Mouse (Mus musculus) retina, adult 2 months (tissue): ENCODE data around the gene Ndufs1.
A peak's percentile ranks its signal among the peaks of the same experiment; 100 is the strongest.
"Not testable (repeated sequence)": the region's sequence is repeated elsewhere in the genome, so short reads cannot be mapped to it uniquely, and the experiment has no call there.

Experiments used
- DNase-seq: peaks from one replicate; pipeline ENCODE4 v3.0.0-alpha.2; 2012; ENCODE audit warnings: low read depth, low spot score

The Ndufs1 gene

GRCm38 (mm10) chr1:63182636-63183270 lies 6.1 kb upstream of the Ndufs1 start:
- no peak for DNase-seq

GRCm38 (mm10) chr1:63182212-63182611 lies 5.6 kb upstream of the Ndufs1 start:
- DNase-seq = no peak

GRCm38 (mm10) chr1:63181480-63181879 lies 4.8 kb upstream of the Ndufs1 start:
- DNase-seq = no peak

- DNase-seq = peak; percentile 83
Observed at GRCm38 (mm10) chr1:63181019-63181418, 4.4 kb upstream of the Ndufs1 start.

GRCm38 (mm10) chr1:63180575-63180974 lies 3.9 kb upstream of the Ndufs1 start:
- not testable (repeated sequence) for DNase-seq

GRCm38 (mm10) chr1:63180122-63180521 lies 3.5 kb upstream of the Ndufs1 start:
- DNase-seq = no peak

GRCm38 (mm10) chr1:63178308-63178707 lies 1.7 kb upstream of the Ndufs1 start:
- DNase-seq = no peak

GRCm38 (mm10) chr1:63176259-63176603 lies 402 bp downstream of the Ndufs1 start:
- DNase-seq = no peak

- DNase-seq = no peak
Observed at GRCm38 (mm10) chr1:63175853-63176252, 780 bp downstream of the Ndufs1 start.

- DNase-seq = no peak
Observed at GRCm38 (mm10) chr1:63168638-63169037, 8.0 kb downstream of the Ndufs1 start.

- DNase-seq = no peak
Observed at GRCm38 (mm10) chr1:63140231-63140630, 36.4 kb downstream of the Ndufs1 start.

GRCm38 (mm10) chr1:63138586-63138985 lies 38.0 kb downstream of the Ndufs1 start:
- not testable (repeated sequence) for DNase-seq

- no peak for DNase-seq
Observed at GRCm38 (mm10) chr1:63137971-63138370, 38.7 kb downstream of the Ndufs1 start.

- DNase-seq = no peak
Observed at GRCm38 (mm10) chr1:63134530-63134929, 42.1 kb downstream of the Ndufs1 start.

- no peak for DNase-seq
Observed at GRCm38 (mm10) chr1:63131766-63132165, 44.9 kb downstream of the Ndufs1 start.

GRCm38 (mm10) chr1:63130883-63131282 lies 45.8 kb downstream of the Ndufs1 start:
- no peak for DNase-seq

- DNase-seq = no peak
Observed at GRCm38 (mm10) chr1:63129857-63130690, 46.6 kb downstream of the Ndufs1 start.

GRCm38 (mm10) chr1:63129273-63129672 lies 47.4 kb downstream of the Ndufs1 start:
- no peak for DNase-seq

GRCm38 (mm10) chr1:63126206-63126605 lies 50.4 kb downstream of the Ndufs1 start:
- no peak for DNase-seq

GRCm38 (mm10) chr1:63123823-63124450 lies 52.7 kb downstream of the Ndufs1 start:
- DNase-seq = no peak

GRCm38 (mm10) chr1:63122005-63122404 lies 54.6 kb downstream of the Ndufs1 start:
- no peak for DNase-seq

- no peak for DNase-seq
Observed at GRCm38 (mm10) chr1:63120382-63120781, 56.3 kb downstream of the Ndufs1 start.

GRCm38 (mm10) chr1:63119675-63120074 lies 57.0 kb downstream of the Ndufs1 start:
- DNase-seq = no peak
